Mouse (Mus musculus): ENCODE results near the gene Supt4a.

GRCm38 (mm10) chr11:87701877-87702620, 35.3 kb upstream of the Supt4a start:
- TF ChIP-seq POLR2A (IDR thresholded peaks at IDR 0.05; ENCODE audit: low read depth, low read length) (no peak), CTCF (IDR thresholded peaks at IDR 0.05; ENCODE audit: extremely low read depth, insufficient read depth, insufficient read length, insufficient replicate concordance) (no peak)
